Mouse (Mus musculus) bone marrow macrophage, adult 2 months (primary cell): ENCODE measurements around the gene Prss16. TPM values are rescaled to one million over a fixed set of nuclear protein-coding genes. Genes with fewer than 3 reads are reported as not detected.

Experiments
- H3K27ac ChIP-seq: 2 replicates; pipeline ENCODE4 v1.5.1; 2012; ENCODE audit warnings: low read depth, low read length; ENCODE audit not compliant: insufficient read depth
- H3K4me1 ChIP-seq: 2 replicates; pipeline ENCODE4 v1.6.1; 2012; ENCODE audit warnings: low read length; ENCODE audit not compliant: control insufficient read depth, insufficient read depth
- H3K4me3 ChIP-seq: 2 replicates; pipeline ENCODE4 v1.5.1; 2012; ENCODE audit warnings: mild to moderate bottlenecking, low read length, moderate library complexity; ENCODE audit not compliant: insufficient read depth
- CTCF ChIP-seq: IDR thresholded peaks from 2 replicates; pipeline ENCODE4 v1.5.1; 2012; ENCODE audit warnings: low read depth, mild to moderate bottlenecking, low read length, moderate library complexity
- POLR2A ChIP-seq: IDR thresholded peaks from 2 replicates; pipeline ENCODE4 v1.6.1; 2012; ENCODE audit warnings: mild to moderate bottlenecking, low read depth, low read length, borderline replicate concordance
- polyA plus RNA-seq: library from polyadenylated mRNA; stranded (reverse); fragments of >200 nt; gene quantifications from 2 replicates; pipeline ENCODE4 v1.2.4, GENCODE M21; 2012; ENCODE audit not compliant: missing spikeins, insufficient read depth, insufficient read length

Prss16 gene
- polyA plus RNA-seq, 1 experiment: 3.4 TPM

DNA sequence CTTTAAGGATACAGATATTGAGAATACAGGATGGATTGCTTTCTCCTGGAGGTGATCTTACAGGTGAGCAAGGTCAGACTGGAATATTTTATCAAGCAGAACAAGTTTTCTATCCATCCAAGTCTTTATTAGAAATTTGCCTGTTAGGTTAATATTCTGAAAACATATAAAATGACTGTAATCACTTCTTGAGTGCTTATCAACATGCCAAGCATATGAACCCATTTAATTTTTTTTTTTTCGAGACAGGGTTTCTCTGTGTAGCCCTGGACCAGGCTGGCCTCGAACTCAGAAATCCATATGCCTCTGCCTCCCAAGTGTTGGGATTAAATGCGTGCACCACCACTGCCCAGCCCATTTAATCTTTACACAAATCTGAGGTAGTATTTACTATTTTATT lies 27.4 kb upstream of the Prss16 start:
- peak overlapping the region; percentile 41 for H3K27ac ChIP-seq
- peaks cover 12% of the 10 kb centered on the region; the same call in 1 of the 2 replicates for H3K4me1 ChIP-seq
- H3K4me3 ChIP-seq: no peak overlapping the region
- no peak for TF ChIP-seq POLR2A
- no peak for TF ChIP-seq CTCF

DNA sequence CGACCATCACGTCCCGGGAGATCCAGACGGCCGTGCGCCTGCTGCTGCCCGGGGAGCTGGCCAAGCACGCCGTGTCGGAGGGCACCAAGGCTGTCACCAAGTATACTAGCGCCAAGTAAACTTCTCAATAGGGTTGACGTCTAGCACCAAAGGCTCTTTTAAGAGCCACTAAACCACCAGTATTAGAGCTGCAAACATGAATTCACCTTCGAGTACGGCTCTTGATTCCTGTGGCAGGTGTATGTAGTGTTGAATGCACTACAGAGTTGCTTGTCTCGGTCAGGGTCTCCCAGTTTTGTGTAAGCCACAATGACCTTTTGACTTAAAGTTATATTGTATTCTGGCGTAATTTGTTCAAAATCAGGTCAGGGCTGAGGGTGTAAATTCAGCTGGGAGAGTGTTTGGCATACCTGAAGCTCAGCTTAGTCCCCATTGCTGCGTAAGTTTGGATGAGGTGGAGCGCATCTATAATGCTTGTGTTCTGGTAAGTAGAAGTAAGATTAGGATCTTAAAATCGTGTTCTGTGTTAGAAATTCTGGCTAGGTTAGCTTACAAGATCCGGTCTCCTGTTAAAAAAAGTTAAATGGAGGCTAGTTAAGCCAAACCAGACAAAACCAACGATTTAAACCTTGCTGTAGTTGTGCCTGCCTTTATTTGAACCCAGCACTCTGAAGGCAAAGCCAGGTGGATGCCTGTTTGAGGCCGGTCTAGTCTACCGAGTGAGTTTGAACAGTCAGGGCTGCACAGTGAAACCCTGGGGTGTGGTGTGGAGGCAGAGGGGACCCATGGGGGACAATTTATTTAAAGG lies 26.8 kb upstream of the Prss16 start:
- H3K4me1 ChIP-seq: peaks cover 12% of the 10 kb centered on the region; the same call in 1 of the 2 replicates
- TF ChIP-seq CTCF (no peak), POLR2A (no peak)
- H3K27ac ChIP-seq: peak overlapping the region; percentile 41
- H3K4me3 ChIP-seq: peak overlapping the region; percentile 27

DNA sequence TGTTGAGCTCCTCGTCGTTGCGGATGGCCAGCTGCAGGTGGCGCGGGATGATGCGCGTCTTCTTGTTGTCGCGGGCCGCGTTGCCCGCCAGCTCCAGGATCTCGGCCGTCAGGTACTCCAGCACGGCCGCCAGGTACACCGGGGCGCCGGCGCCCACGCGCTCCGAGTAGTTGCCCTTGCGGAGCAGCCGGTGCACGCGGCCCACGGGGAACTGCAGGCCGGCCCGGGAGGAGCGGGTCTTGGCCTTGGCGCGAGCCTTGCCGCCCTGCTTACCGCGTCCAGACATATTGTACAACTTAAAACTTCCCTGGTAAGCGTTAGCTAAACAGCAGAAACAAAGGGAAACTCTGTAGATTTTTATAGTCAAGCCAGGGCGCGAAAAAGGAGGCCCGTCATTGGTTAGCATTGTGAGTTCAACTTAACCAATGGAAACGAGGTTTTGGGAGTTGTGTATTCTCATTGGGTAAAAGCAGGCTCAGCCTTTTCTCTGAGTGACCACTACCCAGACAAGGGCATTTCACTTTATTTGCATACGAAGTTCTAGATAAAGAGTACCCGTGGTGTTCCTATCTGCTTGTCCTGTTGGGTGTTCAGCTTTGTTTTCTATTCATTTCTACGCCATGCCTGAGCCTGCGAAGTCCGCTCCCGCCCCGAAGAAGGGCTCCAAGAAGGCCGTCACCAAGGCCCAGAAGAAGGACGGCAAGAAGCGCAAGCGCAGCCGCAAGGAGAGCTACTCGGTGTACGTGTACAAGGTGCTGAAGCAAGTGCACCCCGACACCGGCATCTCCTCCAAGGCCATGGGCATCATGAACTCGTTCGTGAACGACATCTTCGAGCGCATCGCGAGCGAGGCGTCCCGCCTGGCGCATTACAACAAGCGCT lies 26.0 kb upstream of the Prss16 start, which contains the start of the genes Hist1h2ah and Hist1h2bk:
Gene Hist1h2ah (minus strand): TSS at position 302 of the 882 bp plus-strand sequence.
Gene Hist1h2bk (plus strand): TSS at position 604 of the 882 bp plus-strand sequence.
- Histone ChIP-seq H3K4me3 (peak within 1 kb of the TSS; percentile 55), H3K4me1 (peaks cover 12% of the 10 kb centered on the region; the same call in 1 of the 2 replicates), H3K27ac (peak within 1 kb of the TSS; percentile 79)

DNA sequence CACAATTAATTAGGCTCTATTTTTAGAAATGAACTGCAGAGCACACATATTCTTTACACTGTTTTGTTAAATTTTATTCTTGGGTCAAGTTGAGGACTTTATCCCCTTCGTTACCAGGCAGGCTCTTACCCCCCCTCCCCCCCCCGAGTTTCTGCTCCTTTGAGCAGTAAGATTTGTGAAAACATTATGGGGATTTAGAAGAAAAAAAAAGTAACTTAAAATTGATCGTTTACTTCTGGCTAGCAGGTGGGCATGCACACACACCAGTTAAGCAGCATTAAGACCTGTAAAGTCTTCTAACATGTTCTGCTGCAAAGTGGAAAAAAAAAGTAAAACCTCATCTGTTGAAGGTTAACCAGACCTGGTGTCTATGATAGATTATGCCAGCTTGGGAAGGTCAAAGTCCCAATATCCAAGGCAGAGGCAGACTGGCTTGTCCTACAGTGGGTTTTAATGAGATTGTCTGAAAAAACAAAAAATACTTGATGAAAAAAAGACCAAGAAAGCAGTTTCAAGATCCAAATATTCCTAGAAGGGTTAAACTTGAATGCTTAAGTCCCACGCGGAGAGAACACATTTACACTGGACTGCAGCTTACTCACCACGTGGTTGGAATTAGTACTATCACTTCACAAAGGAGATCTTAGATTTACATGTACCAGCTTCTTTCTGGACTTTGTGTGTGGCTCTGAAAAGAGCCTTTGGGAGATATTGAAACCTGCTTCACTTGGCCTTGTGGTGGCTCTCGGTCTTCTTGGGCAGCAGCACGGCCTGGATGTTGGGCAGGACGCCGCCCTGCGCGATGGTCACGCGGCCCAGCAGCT lies 25.1 kb upstream of the Prss16 start:
- Histone ChIP-seq H3K27ac (peak overlapping the region; percentile 73), H3K4me1 (peaks cover 8% of the 10 kb centered on the region; the same call in 1 of the 2 replicates), H3K4me3 (peak overlapping the region; percentile 54)
- TF ChIP-seq CTCF (no peak), POLR2A (no peak)

DNA sequence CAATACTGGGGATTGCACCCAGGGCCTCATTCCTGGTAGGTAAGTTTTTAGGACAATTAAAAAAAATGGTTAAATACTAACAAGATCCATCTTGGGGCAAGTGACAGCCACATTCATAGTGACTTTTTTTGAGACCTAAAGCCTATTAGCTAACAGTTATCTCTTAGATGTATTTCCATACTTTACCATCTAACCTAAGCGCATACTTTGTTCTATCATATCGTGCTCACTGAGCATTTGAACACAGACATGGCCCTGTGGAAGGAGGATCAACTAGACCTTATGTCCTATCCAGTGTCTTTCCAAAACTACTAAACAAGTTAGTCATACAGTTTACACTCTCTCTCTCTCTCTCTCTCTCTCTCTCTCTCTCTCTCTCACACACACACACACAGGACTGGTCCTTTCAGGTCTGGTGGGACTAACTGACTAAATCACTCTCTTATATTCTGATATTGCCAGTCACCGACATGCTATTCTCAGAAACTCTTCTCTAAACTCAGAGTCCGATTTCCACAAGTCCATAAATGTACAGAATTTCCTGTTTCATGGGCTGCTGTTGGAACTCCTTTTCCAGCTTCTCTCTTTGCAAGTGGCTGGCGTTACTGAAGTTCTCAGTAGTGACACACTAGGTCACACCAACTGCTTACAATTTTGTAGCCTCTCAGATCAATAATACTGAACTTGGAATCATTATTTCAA lies 24.4 kb upstream of the Prss16 start:
- Histone ChIP-seq H3K4me1 (peaks cover 8% of the 10 kb centered on the region; the same call in 1 of the 2 replicates), H3K4me3 (peak overlapping the region; percentile 54), H3K27ac (peak overlapping the region; percentile 73)
- no peak for TF ChIP-seq POLR2A
- TF ChIP-seq CTCF: no peak

DNA sequence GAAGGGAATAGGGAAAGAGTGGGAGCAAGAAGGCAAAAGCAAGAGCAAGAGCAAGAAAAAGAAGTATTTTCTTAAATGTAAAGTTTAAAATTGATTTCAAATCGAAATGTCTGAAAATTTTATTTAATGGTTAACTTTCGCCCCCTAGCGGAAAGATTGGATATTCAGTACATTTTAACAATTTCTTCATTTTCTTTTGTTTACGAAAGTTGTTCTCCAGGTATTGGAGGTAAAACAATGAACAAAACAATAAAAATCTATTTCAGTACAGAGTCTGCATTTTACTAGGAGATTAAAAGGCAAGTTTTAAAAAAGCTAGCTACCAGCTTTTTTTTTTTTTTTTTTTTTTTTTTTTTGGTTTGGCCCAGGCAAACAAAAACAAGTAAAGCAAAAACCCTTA lies 21.0 kb upstream of the Prss16 start:
- H3K27ac ChIP-seq: no peak overlapping the region
- no peak overlapping the region for H3K4me3 ChIP-seq
- no peak for TF ChIP-seq CTCF
- no peak for TF ChIP-seq POLR2A
- H3K4me1 ChIP-seq: peaks cover 2% of the 10 kb centered on the region; the same call in 1 of the 2 replicates

DNA sequence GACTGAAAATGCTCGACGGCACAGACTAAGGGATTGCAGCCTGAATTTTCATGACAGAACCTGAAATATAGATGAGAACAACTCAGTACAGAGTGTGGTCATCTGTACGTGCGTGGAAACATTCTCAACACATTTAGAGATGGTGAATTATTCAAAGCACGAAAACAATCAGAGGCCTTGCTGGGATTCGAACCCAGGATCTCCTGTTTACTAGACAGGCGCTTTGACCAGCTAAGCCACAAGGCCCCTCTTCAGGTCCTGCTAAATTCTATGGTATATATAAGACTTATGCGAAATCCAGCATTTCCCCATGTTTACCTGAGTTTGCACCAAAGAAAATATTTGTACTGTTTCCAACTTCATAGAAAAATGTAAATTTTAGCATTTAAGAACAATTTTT lies 20.4 kb upstream of the Prss16 start:
- Histone ChIP-seq H3K4me3 (no peak overlapping the region), H3K27ac (no peak overlapping the region), H3K4me1 (peaks cover 2% of the 10 kb centered on the region; the same call in 1 of the 2 replicates)
- no peak for TF ChIP-seq POLR2A
- TF ChIP-seq CTCF: no peak

DNA sequence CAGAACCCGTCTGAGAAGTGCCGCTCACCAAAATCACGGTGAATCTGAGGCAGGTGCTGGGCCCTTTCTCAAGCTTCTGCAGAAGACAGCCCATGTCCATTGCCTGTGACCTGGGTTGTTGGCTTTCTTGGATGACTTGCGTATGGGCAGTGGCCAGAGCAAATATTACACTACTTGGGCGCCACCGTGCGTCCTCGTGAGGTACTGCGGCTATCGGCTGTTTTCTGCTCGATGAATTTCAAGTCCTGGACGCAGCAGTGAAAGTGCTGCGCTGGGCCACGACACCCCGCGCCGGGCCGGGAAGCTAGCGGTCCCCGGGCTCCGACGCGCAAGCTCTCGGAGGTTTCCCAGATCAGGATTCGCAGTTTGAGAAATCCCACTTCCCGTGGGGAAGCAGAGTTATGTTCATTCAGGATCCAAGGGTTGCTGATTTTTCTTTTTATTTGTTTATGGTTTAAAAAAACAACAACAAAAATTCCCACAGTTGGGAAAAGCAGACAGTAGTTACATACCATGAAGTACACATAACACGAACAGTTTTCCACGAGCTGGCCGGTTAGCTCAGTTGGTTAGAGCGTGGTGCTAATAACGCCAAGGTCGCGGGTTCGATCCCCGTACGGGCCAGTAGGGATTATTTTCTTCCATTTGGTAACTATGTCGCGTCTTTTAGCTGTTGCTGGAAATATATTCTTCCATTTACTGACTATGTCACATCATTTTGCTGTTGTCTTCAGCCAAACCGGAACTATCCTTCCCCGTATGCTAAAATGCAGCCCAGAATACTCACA lies 19.3 kb upstream of the Prss16 start:
- peaks cover under 1% of the 10 kb centered on the region; the same call in 1 of the 2 replicates for H3K4me1 ChIP-seq
- TF ChIP-seq POLR2A (no peak), CTCF (peak; percentile 72)
- H3K4me3 ChIP-seq: peak overlapping the region; percentile 67
- H3K27ac ChIP-seq: peak overlapping the region; percentile 65; the same call in 1 of the 2 replicates
